Mouse (Mus musculus) cerebellum, adult 2 months (tissue): ENCODE measurements around the gene Sik1.

Source experiments
- CTCF ChIP-seq: fragments of 200-500 bp; IDR thresholded peaks from 2 replicates; pipeline ENCODE4 v1.5.1; 2011; ENCODE audit warnings: low read depth, mild to moderate bottlenecking, control low read depth, low read length, moderate library complexity, borderline replicate concordance; ENCODE audit not compliant: insufficient read depth
- POLR2A ChIP-seq: fragments of 200-500 bp; IDR thresholded peaks from 2 replicates; pipeline ENCODE4 v1.6.1; 2011; ENCODE audit warnings: low read length, control low read depth, borderline replicate concordance; ENCODE audit not compliant: insufficient read depth

- TF ChIP-seq POLR2A, result no peak
- TF ChIP-seq CTCF, result no peak
Measured at GRCm38 (mm10) chr17:31879406-31879805, 23.8 kb upstream of the Sik1 start.
